ENCODE assay signal across 9 mouse cellular contexts in genomic region chr5:66746761-66747160, GRCm38 (mm10). TPM values are rescaled to one million over a fixed set of nuclear protein-coding genes. Genes with fewer than 3 reads are reported as not detected.
DNase-seq lines count a peak whose midpoint lies in the region; ATAC-seq and TF ChIP-seq lines count a peak whose summit lies in the region.
"Had no signal": no experiment of that assay in that cellular context is flagged by ENCODE, and none has a peak within 500 bp of the region (broad histone marks: within the 10 kb centered on the region; RNA-seq: fewer than 3 reads in every experiment).

No protein-coding gene starts in this region.

- intact Hi-C loops in heart, postnatal 25 days (cut with DNase I), result loop anchor here (2.0 to 5.0 kb wide), 4 partner anchors 36 to 196 kb away; no protein-coding TSS in a partner anchor
- intact Hi-C loops in left cerebral cortex, postnatal 14 days (cut with DNase I), result loop anchor here (5.0 kb wide), 1 partner anchor 116 kb away; no protein-coding TSS in a partner anchor

- no peak for TF ChIP-seq EP300 in heart, postnatal 0 days (IDR thresholded peaks at IDR 0.05; ENCODE audit: low read depth)

- peaks cover 30% of the 10 kb centered on the region for H3K4me1 ChIP-seq in heart, embryonic 10.5 days
- H3K4me1 ChIP-seq in brown adipose tissue, adult 24 weeks (ENCODE audit: control insufficient read depth, insufficient read depth, insufficient read length, low read length), result peaks cover 10% of the 10 kb centered on the region
- H3K4me1 ChIP-seq in heart, postnatal 0 days (ENCODE audit: control insufficient read depth, insufficient read depth), result no peaks in the 10 kb centered on the region; the same call in 1 of the 2 replicates
- peaks cover 53% of the 10 kb centered on the region for H3K4me1 ChIP-seq in midbrain, embryonic 10.5 days

- H3K27ac ChIP-seq in heart, embryonic 10.5 days, result peak overlapping the region; percentile 69; the same call in 1 of the 2 replicates
- no peak overlapping the region for H3K27ac ChIP-seq in brown adipose tissue, adult 24 weeks (replicated peaks; ENCODE audit: low read depth, low read length)
- no peak overlapping the region for H3K27ac ChIP-seq in heart, postnatal 0 days (ENCODE audit: low read depth)
- no peak overlapping the region; the same call in 1 of the 2 replicates for H3K27ac ChIP-seq in midbrain, embryonic 10.5 days (replicated peaks)

- no peak for ATAC-seq in heart, postnatal 0 days (ENCODE audit: insufficient read depth, low read depth)
- ATAC-seq in cerebellum, adult (ENCODE audit: insufficient number of reproducible peaks, low FRiP score, low TSS enrichment), result no peak; the same call in 1 of the 2 replicates
- ATAC-seq: CD4-positive, CD25-positive, alpha-beta regulatory T cell, adult 4 months had no signal

- peak; percentile 56 for DNase-seq in heart, embryonic 10.5 days (ENCODE audit: low spot score)
- no peak for DNase-seq in heart, postnatal 25 days (ENCODE audit: low spot score)
- DNase-seq in heart, postnatal 0 days (ENCODE audit: low spot score), result no peak
- DNase-seq in midbrain, embryonic 10.5 days (ENCODE audit: low spot score), result no peak
- no peak for DNase-seq in gastrocnemius, postnatal 25 days
- DNase-seq in left cerebral cortex, postnatal 14 days (ENCODE audit: low spot score in 2 of 2), result no peak

- H3K9ac ChIP-seq in heart, postnatal 0 days (replicated peaks; ENCODE audit: low read depth, low read length), result peak overlapping the region; percentile 56; the same call in 1 of the 2 replicates

- H3K9me3 ChIP-seq in heart, embryonic 10.5 days, result no peaks in the 10 kb centered on the region
- H3K9me3 ChIP-seq in heart, postnatal 0 days (replicated peaks; ENCODE audit: control insufficient read depth, low read length), result no peaks in the 10 kb centered on the region
- H3K9me3 ChIP-seq in midbrain, embryonic 10.5 days (replicated peaks), result no peaks in the 10 kb centered on the region

- WGBS in heart, embryonic 10.5 days, result 6% methylated on average over 11 of the region's 11 CpGs
- WGBS in heart, postnatal 0 days, result 16% methylated on average over 11 of the region's 11 CpGs
- 2% methylated on average over 11 of the region's 11 CpGs for WGBS in midbrain, embryonic 10.5 days

- peak overlapping the region; percentile 75 for H3K4me3 ChIP-seq in heart, embryonic 10.5 days
- H3K4me3 ChIP-seq in brown adipose tissue, adult 24 weeks (ENCODE audit: insufficient read depth, low read depth, low read length), result peak overlapping the region; percentile 64
- H3K4me3 ChIP-seq in heart, postnatal 0 days (ENCODE audit: low read depth, low read length), result peak overlapping the region; percentile 61
- peak overlapping the region; percentile 68 for H3K4me3 ChIP-seq in midbrain, embryonic 10.5 days

- H3K4me2 ChIP-seq in heart, postnatal 0 days (ENCODE audit: low read depth, low read length), result peak overlapping the region; percentile 93

- H3K27me3 ChIP-seq in heart, embryonic 10.5 days (ENCODE audit: insufficient read depth, poor library complexity, severe bottlenecking), result peaks cover 91% of the 10 kb centered on the region
- H3K27me3 ChIP-seq in heart, postnatal 0 days (ENCODE audit: control insufficient read depth, insufficient read depth, low read length), result peaks cover 29% of the 10 kb centered on the region
- H3K27me3 ChIP-seq in midbrain, embryonic 10.5 days (ENCODE audit: low read depth, poor library complexity, severe bottlenecking), result peaks cover 54% of the 10 kb centered on the region

- no peaks in the 10 kb centered on the region for H3K36me3 ChIP-seq in heart, embryonic 10.5 days
- H3K36me3 ChIP-seq in heart, postnatal 0 days (replicated peaks; ENCODE audit: control insufficient read depth, insufficient read depth, low read length), result no peaks in the 10 kb centered on the region
- no peaks in the 10 kb centered on the region for H3K36me3 ChIP-seq in midbrain, embryonic 10.5 days

- no peak for TF ChIP-seq CTCF in heart, postnatal 0 days (IDR thresholded peaks at IDR 0.05; ENCODE audit: low read depth)

RNA-seq across cellular contexts. Expression of gene Limch1, which starts 1.1 kb away (rescaled TPM):
- 20.8 and 30.1 TPM in 2 replicates for polyA plus RNA-seq in heart, embryonic 10.5 days (2016; fragmentation: Nextera tagmentation; extraction: Ambion mirVana)
- total RNA-seq in heart, postnatal 25 days (2021), result 100 to 1,000 TPM; 210 to 274 TPM
- 15.4 and 18.3 TPM in 2 replicates for polyA plus RNA-seq in brown adipose tissue, adult 24 weeks (2012; ENCODE audit: insufficient read depth, insufficient read length, missing spikeins)
- 30.0 and 33.8 TPM in 2 replicates for total RNA-seq in heart, postnatal 0 days (2014; rRNA removed; ENCODE audit: low replicate concordance)
- polyA plus RNA-seq in heart, postnatal 0 days (2015; fragmentation: Nextera tagmentation; extraction: Ambion mirVana), result 19.0 and 21.1 TPM in 2 replicates
- 33.2 and 37.2 TPM in 2 replicates for polyA plus RNA-seq in midbrain, embryonic 10.5 days (2016; fragmentation: Nextera tagmentation; extraction: Ambion mirVana)
- 100 to 1,000 TPM in 1 of 2 experiments, 10 to 100 TPM in 1; 94.9 to 110 TPM for total RNA-seq in gastrocnemius, postnatal 25 days (2021)
- 100 to 1,000 TPM; 101 TPM for total RNA-seq in left cerebral cortex, postnatal 14 days (2021)
- polyA plus RNA-seq: CD4-positive, CD25-positive, alpha-beta regulatory T cell, adult 4 months had no signal
